Mouse (Mus musculus) erythroblast, adult 5-6 weeks (primary cell): ENCODE results near the gene Mast4. TPM values are rescaled to one million over a fixed set of nuclear protein-coding genes. Genes with fewer than 3 reads are reported as not detected.

Experiments
- ATAC-seq: replicated peaks from 2 replicates; pipeline ENCODE4 v1.8.0; 2016; ENCODE audit warnings: moderate number of reproducible peaks, mild to moderate bottlenecking, moderate TSS enrichment, inconsistent platforms; ENCODE audit not compliant: poor library complexity, low FRiP score, severe bottlenecking
- total RNA-seq, 2 experiments: library from RNA; stranded (forward) in 1 of 2; stranded (reverse) in 1 of 2; fragments of 150-400 nt in 1 of 2; fragments of 200-764, 138-1000 nt in 1 of 2; gene quantifications; 2 replicates each; pipeline versions ENCODE4 v1.2.3 to v1.2.4; 2015 to 2017; ENCODE audit warnings: low replicate concordance in 2 of 2

The Mast4 gene
- total RNA-seq, 2 experiments from 2014 or later: 2.1 to 5.2 TPM

GRCm38 (mm10) chr13:102946024-102946821, 388.1 kb downstream of the Mast4 start:
- no peak for ATAC-seq

GRCm38 (mm10) chr13:102945450-102945849, 388.8 kb downstream of the Mast4 start:
- no peak for ATAC-seq

GRCm38 (mm10) chr13:102944516-102944915, 389.8 kb downstream of the Mast4 start:
- ATAC-seq: no peak

- no peak for ATAC-seq
These were observed 391.7 kb downstream of the Mast4 start for GRCm38 (mm10) chr13:102942557-102942956.

- no peak for ATAC-seq
These were observed 393.8 kb downstream of the Mast4 start for GRCm38 (mm10) chr13:102940476-102940875.

GRCm38 (mm10) chr13:102936233-102936632, 398.1 kb downstream of the Mast4 start:
- ATAC-seq: no peak

GRCm38 (mm10) chr13:102935788-102936187, 398.5 kb downstream of the Mast4 start:
- ATAC-seq: no peak

- no peak for ATAC-seq
These were observed 400.6 kb downstream of the Mast4 start for GRCm38 (mm10) chr13:102933702-102934101.

GRCm38 (mm10) chr13:102932434-102932833, 401.9 kb downstream of the Mast4 start:
- no peak for ATAC-seq

- ATAC-seq: no peak
These were observed 402.3 kb downstream of the Mast4 start for GRCm38 (mm10) chr13:102931951-102932350.

- ATAC-seq: no peak
These were observed 408.3 kb downstream of the Mast4 start for GRCm38 (mm10) chr13:102925844-102926598.

GRCm38 (mm10) chr13:102919741-102920140, 414.6 kb downstream of the Mast4 start:
- no peak for ATAC-seq

GRCm38 (mm10) chr13:102918616-102919015, 415.7 kb downstream of the Mast4 start:
- no peak for ATAC-seq

- ATAC-seq: no peak
These were observed 419.0 kb downstream of the Mast4 start for GRCm38 (mm10) chr13:102915341-102915740.

GRCm38 (mm10) chr13:102914800-102915199, 419.5 kb downstream of the Mast4 start:
- no peak for ATAC-seq

GRCm38 (mm10) chr13:102913919-102914318, 420.4 kb downstream of the Mast4 start:
- ATAC-seq: no peak

GRCm38 (mm10) chr13:102912867-102913266, 421.4 kb downstream of the Mast4 start:
- ATAC-seq: no peak

- no peak for ATAC-seq
These were observed 424.5 kb downstream of the Mast4 start for GRCm38 (mm10) chr13:102909654-102910418.

- ATAC-seq: no peak
These were observed 427.7 kb downstream of the Mast4 start for GRCm38 (mm10) chr13:102906661-102907009.

GRCm38 (mm10) chr13:102906004-102906660, 428.2 kb downstream of the Mast4 start:
- peak; percentile 93 for ATAC-seq
